Mouse (Mus musculus) left cerebral cortex, adult 11 months (tissue): Measurements from ENCODE around the gene Kndc1.

ENCODE experiments used
- DNase-seq: peaks from one replicate; pipeline ENCODE4 v3.0.0; 2022; ENCODE audit warnings: low spot score

The Kndc1 gene

GRCm38 (mm10) chr7:139990864-139991394, 96.4 kb downstream of the Kndc1 start:
- no peak for DNase-seq
